Mouse (Mus musculus) midbrain, embryonic 13.5 days (tissue): ENCODE data around the gene Gm29609. TPM values are rescaled to one million over a fixed set of nuclear protein-coding genes. Genes with fewer than 3 reads are reported as not detected.

Source experiments
- ATAC-seq: fragments of 200-750 bp; cut with Nextera tagmentation; 2 replicates; pipeline ENCODE4 v1.8.0; 2017; ENCODE audit warnings: mild to moderate bottlenecking, moderate TSS enrichment, moderate library complexity
- H3K27ac ChIP-seq: fragments of 300-500 bp; sonication (generic); 2 replicates; pipeline ENCODE4 v1.5.1; 2015; ENCODE audit warnings: inconsistent platforms, mild to moderate bottlenecking, moderate library complexity
- H3K27me3 ChIP-seq: fragments of 300-500 bp; sonication (generic); 2 replicates; pipeline ENCODE4 v1.6.1; 2015; ENCODE audit warnings: mild to moderate bottlenecking, inconsistent platforms
- H3K36me3 ChIP-seq: fragments of 300-500 bp; sonication (generic); 2 replicates; pipeline ENCODE4 v1.6.1; 2015; ENCODE audit warnings: mild to moderate bottlenecking, inconsistent platforms
- H3K4me1 ChIP-seq: fragments of 300-500 bp; sonication (generic); replicated peaks from 2 replicates; pipeline ENCODE4 v1.6.1; 2015; ENCODE audit warnings: inconsistent platforms
- H3K4me2 ChIP-seq: fragments of 300-500 bp; sonication (generic); replicated peaks from 2 replicates; pipeline ENCODE4 v1.6.1; 2015; ENCODE audit warnings: moderate library complexity, mild to moderate bottlenecking, inconsistent platforms
- H3K4me3 ChIP-seq: fragments of 300-500 bp; sonication (generic); replicated peaks from 2 replicates; pipeline ENCODE4 v1.5.1; 2015; ENCODE audit warnings: mild to moderate bottlenecking, inconsistent platforms
- H3K9ac ChIP-seq: fragments of 300-500 bp; sonication (generic); replicated peaks from 2 replicates; pipeline ENCODE4 v1.6.1; 2015; ENCODE audit warnings: mild to moderate bottlenecking, inconsistent platforms
- H3K9me3 ChIP-seq: fragments of 300-500 bp; sonication (generic); 2 replicates; pipeline ENCODE4 v1.6.1; 2016; ENCODE audit warnings: mild to moderate bottlenecking, inconsistent platforms
- WGBS: fragments of 180-500 bp; shearing (Covaris S2); methylation state at CpG from one replicate; pipeline ENCODE4 v1.1.7; 2015; 5-methylcytosine and 5-hydroxymethylcytosine counted together
- polyA plus RNA-seq: library from polyadenylated mRNA; unstranded; fragments of >200 nt; fragmentation: Nextera tagmentation; extraction: Ambion mirVana; gene quantifications from 2 replicates; pipeline ENCODE4 v1.2.1, GENCODE M21; 2015

Gene Gm29609
- polyA plus RNA-seq, 1 experiment from 2014 or later: 0.86 TPM

GRCm38 (mm10) chr5:31123481-31123880 is 56.2 kb downstream of the Gm29609 start:
- H3K36me3 ChIP-seq: no peaks in the 10 kb centered on the region
- H3K4me1 ChIP-seq: no peaks in the 10 kb centered on the region
- 48% methylated on average over 2 of the region's 2 CpGs for WGBS
- H3K4me2 ChIP-seq: no peak overlapping the region
- H3K27ac ChIP-seq: no peak overlapping the region
- ATAC-seq: no peak
- H3K9me3 ChIP-seq: no peaks in the 10 kb centered on the region
- no peaks in the 10 kb centered on the region for H3K27me3 ChIP-seq
- H3K9ac ChIP-seq: no peak overlapping the region
- no peak overlapping the region for H3K4me3 ChIP-seq

DNA sequence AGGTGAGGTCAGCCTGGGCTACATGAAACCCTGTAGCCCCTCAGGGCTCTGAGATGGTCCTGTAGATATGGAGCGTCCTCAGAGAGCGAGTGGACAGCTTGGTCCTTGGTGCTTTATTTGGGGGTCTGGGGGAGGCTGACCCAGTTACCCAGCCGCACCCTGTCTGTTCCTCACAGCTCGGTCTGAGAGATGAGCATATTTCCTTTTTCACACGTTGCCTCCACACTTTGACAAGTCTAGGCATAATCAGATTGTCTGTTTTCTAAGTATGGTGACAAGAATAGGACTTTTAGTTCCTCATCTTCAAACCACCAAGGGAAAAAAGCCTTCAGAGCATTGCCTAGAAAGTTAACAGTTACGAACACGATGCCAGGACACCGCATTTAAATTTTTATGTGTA is 58.6 kb downstream of the Gm29609 start:
- Histone ChIP-seq H3K27ac (no peak overlapping the region), H3K9me3 (no peaks in the 10 kb centered on the region), H3K27me3 (no peaks in the 10 kb centered on the region), H3K4me2 (no peak overlapping the region), H3K4me3 (no peak overlapping the region), H3K9ac (no peak overlapping the region), H3K36me3 (no peaks in the 10 kb centered on the region), H3K4me1 (no peaks in the 10 kb centered on the region)
- 87% methylated on average over 8 of the region's 8 CpGs for WGBS
- ATAC-seq: no peak

- WGBS: 34% methylated on average over 10 of the region's 10 CpGs
Observed at GRCm38 (mm10) chr5:31116912-31117311, 62.8 kb downstream of the Gm29609 start.

DNA sequence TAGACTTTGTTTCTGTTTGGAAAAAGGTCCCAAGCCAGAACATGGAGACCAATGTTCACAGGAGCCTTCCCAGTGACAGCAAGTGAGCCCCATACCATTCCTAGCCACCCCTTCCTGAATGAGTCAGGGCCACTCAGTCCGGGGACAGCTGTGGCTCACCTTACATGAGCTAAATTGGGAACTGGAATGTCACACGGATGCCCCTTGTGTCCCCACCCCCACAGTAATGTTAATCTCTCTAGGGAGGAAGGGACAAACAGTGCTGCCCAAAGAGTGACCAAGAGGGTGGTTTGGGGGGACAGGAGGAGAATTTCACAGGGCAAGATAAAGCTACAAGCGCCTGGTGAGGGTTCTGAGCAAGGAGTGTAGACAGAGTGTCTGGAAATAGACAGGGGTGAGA is 63.4 kb downstream of the Gm29609 start, which contains the start of gene Trim54:
TSS of gene Trim54 (plus strand) at position 359 of the 400 bp plus-strand sequence.
- H3K9me3 ChIP-seq: no peaks in the 10 kb centered on the region
- no peaks in the 10 kb centered on the region for H3K36me3 ChIP-seq
- H3K27ac ChIP-seq: no peak within 1 kb of the TSS
- 52% methylated on average over 3 of the region's 3 CpGs for WGBS
- no peak within 1 kb of the TSS for H3K4me3 ChIP-seq
- ATAC-seq: no peak
- no peak within 1 kb of the TSS for H3K4me2 ChIP-seq
- H3K27me3 ChIP-seq: no peaks in the 10 kb centered on the region
- H3K4me1 ChIP-seq: no peaks in the 10 kb centered on the region
- H3K9ac ChIP-seq: no peak within 1 kb of the TSS

More at GRCm38 (mm10) chr5:31116912-31117311, 62.8 kb downstream of the Gm29609 start:
- no peak overlapping the region for H3K4me2 ChIP-seq
- H3K4me1 ChIP-seq: no peaks in the 10 kb centered on the region
- no peaks in the 10 kb centered on the region for H3K27me3 ChIP-seq
- no peak overlapping the region for H3K4me3 ChIP-seq
- H3K9ac ChIP-seq: no peak overlapping the region
- H3K27ac ChIP-seq: no peak overlapping the region
- ATAC-seq: no peak
- H3K36me3 ChIP-seq: no peaks in the 10 kb centered on the region
- H3K9me3 ChIP-seq: no peaks in the 10 kb centered on the region

- no peaks in the 10 kb centered on the region for H3K36me3 ChIP-seq
- H3K4me1 ChIP-seq: no peaks in the 10 kb centered on the region
- WGBS: 41% methylated on average over 7 of the region's 7 CpGs
- no peak overlapping the region for H3K9ac ChIP-seq
- no peaks in the 10 kb centered on the region for H3K9me3 ChIP-seq
- H3K4me3 ChIP-seq: no peak overlapping the region
- no peaks in the 10 kb centered on the region for H3K27me3 ChIP-seq
- ATAC-seq: no peak
- H3K4me2 ChIP-seq: no peak overlapping the region
- no peak overlapping the region for H3K27ac ChIP-seq
Observed at GRCm38 (mm10) chr5:31110781-31111180, 68.9 kb downstream of the Gm29609 start.

DNA sequence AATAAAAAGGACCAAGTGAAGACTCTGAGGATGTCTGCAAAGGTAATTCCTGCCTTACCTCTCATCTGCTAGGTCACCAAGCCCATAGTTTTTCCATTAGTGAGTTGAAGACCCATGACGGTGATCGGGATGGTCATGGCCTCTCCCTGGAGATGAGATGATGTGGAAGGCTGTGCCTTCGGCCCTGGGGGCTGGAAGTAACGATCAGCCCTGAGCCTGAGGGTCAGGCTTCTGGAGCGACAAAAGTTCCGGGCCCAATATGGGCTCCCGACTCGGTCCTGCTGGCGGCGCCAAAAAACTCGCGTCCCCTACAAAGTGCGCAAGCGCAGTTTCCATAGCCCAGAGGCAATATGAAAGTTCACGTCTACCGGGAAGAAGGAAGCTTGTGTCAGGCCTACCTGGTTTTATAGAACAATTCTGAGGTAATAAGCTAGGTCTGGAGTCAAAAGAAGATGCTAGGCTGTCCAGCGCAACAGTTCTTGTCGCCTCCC is 71.7 kb downstream of the Gm29609 start, which contains the start of gene Slc30a3:
TSS of gene Slc30a3 (minus strand) at position 238 of the 491 bp plus-strand sequence.
- no peaks in the 10 kb centered on the region for H3K27me3 ChIP-seq
- WGBS: 90% methylated on average over 18 of the region's 18 CpGs
- H3K4me2 ChIP-seq: no peak within 1 kb of the TSS
- no peak within 1 kb of the TSS for H3K9ac ChIP-seq
- no peaks in the 10 kb centered on the region for H3K9me3 ChIP-seq
- no peak within 1 kb of the TSS for H3K4me3 ChIP-seq
- ATAC-seq: no peak
- no peaks in the 10 kb centered on the region for H3K36me3 ChIP-seq
- H3K27ac ChIP-seq: no peak within 1 kb of the TSS
- H3K4me1 ChIP-seq: no peaks in the 10 kb centered on the region

GRCm38 (mm10) chr5:31105814-31106335 is 73.8 kb downstream of the Gm29609 start, which contains the start of gene Dnajc5g:
Gene Dnajc5g, plus strand, starts transcription at chr5:31106285.
- Histone ChIP-seq H3K36me3 (no peaks in the 10 kb centered on the region), H3K4me1 (no peaks in the 10 kb centered on the region), H3K27ac (no peak within 1 kb of the TSS), H3K4me2 (no peak within 1 kb of the TSS), H3K9ac (no peak within 1 kb of the TSS), H3K27me3 (no peaks in the 10 kb centered on the region), H3K9me3 (no peaks in the 10 kb centered on the region), H3K4me3 (no peak within 1 kb of the TSS)
- no peak for ATAC-seq
- 83% methylated on average over 9 of the region's 9 CpGs for WGBS

GRCm38 (mm10) chr5:31095711-31096480 is 83.8 kb downstream of the Gm29609 start:
- H3K4me3 ChIP-seq: 0 out of 2 replicates have a peak overlapping the region, but pooled peaks have one; percentile 25

DNA sequence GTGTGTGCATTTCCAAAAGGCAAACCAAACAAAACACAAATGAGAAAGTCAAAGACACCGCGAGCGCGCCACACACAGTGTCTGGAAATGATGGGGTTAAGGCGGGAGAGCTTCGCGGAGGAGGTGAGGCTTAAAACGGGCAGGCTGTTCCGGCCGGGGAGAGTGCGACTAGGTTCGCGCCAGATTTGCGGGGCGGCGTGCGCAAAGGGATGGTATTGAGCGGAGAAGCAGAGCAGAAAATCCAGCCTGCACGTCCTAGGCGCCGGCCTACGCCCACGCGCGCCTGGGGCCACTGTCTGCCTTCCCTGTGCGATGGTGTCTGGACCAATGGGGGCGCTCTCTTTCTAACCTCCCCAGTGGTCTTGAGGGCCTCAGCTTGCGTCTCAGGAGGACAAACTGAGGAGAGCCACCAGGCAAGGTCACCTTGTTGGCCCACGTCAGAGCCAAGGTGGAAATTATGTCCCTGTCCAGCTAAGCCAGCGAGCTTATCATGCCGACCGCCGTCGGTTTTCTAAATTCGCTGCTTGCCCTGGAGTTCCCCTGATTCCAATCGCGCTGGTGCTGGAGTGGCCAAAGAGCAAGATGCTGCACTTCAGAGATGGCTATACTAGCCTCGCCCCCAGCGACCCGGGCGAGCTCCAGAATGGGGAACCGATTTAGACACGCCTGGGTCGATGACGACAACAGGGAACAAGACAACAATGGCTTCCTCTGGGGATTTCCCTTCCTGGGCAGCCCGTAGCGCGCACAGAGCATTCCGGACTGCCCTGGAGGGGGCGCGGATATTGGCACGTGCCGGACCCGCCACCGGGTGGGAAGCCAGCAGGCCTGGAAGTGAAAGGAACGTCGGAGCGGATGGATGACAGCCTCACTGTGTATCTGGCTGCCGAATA is 84.7 kb downstream of the Gm29609 start:
- Histone ChIP-seq H3K4me3 (peak overlapping the region; percentile 25), H3K27ac (no peak overlapping the region), H3K4me1 (peaks cover 42% of the 10 kb centered on the region), H3K9ac (no peak overlapping the region; the same call in 1 of the 2 replicates), H3K27me3 (peaks cover 92% of the 10 kb centered on the region), H3K9me3 (no peaks in the 10 kb centered on the region), H3K4me2 (peak overlapping the region; percentile 64), H3K36me3 (no peaks in the 10 kb centered on the region)
- peak; percentile 25 for ATAC-seq
- WGBS: under 1% methylated on average over 59 of the region's 59 CpGs

More at GRCm38 (mm10) chr5:31095711-31096480, 83.8 kb downstream of the Gm29609 start:
- Histone ChIP-seq H3K4me1 (peaks cover 42% of the 10 kb centered on the region), H3K9ac (no peak overlapping the region), H3K4me2 (peak overlapping the region; percentile 64; the same call in 1 of the 2 replicates), H3K9me3 (no peaks in the 10 kb centered on the region), H3K27ac (no peak overlapping the region), H3K27me3 (peaks cover 84% of the 10 kb centered on the region), H3K36me3 (no peaks in the 10 kb centered on the region)
- WGBS: 17% methylated on average over 11 of the region's 11 CpGs
- no peak for ATAC-seq
